Mouse (Mus musculus) spleen, embryonic (tissue): ENCODE measurements around the gene 1110004F10Rik.

Experiments
- CTCF ChIA-PET: fragments of 350-600 bp; sonication (Branson Sonifier 250); formaldehyde crosslinking; loops from one replicate; lab custom pipeline; 2022; lab: Charles Lee

Gene 1110004F10Rik

GRCm38 (mm10) chr7:116134413-116135292 lies 95.5 kb downstream of the 1110004F10Rik start:
- CTCF ChIA-PET = interaction anchor here (0.7 kb wide), 1 partner anchor 81 kb away, joined by 3 read pairs; no protein-coding TSS in a partner anchor

- CTCF ChIA-PET = no interaction called here
These were observed 98.0 kb downstream of the 1110004F10Rik start for GRCm38 (mm10) chr7:116137149-116137548.

GRCm38 (mm10) chr7:116137671-116138070 lies 98.5 kb downstream of the 1110004F10Rik start:
- CTCF ChIA-PET = no interaction called here

GRCm38 (mm10) chr7:116145030-116145429 lies 105.8 kb downstream of the 1110004F10Rik start:
- CTCF ChIA-PET = no interaction called here

GRCm38 (mm10) chr7:116147114-116147513 lies 107.9 kb downstream of the 1110004F10Rik start:
- CTCF ChIA-PET = no interaction called here

- CTCF ChIA-PET = no interaction called here
These were observed 110.4 kb downstream of the 1110004F10Rik start for GRCm38 (mm10) chr7:116149568-116149967.

GRCm38 (mm10) chr7:116153781-116154368 lies 114.7 kb downstream of the 1110004F10Rik start:
- CTCF ChIA-PET = no interaction called here
